Mouse (Mus musculus) olfactory bulb, adult 2 months (tissue): ENCODE data around the gene Oit3. TPM values are rescaled to one million over a fixed set of nuclear protein-coding genes. Genes with fewer than 3 reads are reported as not detected.
A peak's percentile ranks its signal among the peaks of the same experiment; 100 is the strongest.

Experiments
- H3K27ac ChIP-seq: fragments of 200-500 bp; 2 replicates; pipeline ENCODE4 v1.5.1; 2012; ENCODE audit warnings: low read depth, low read length; ENCODE audit not compliant: insufficient read depth
- H3K4me1 ChIP-seq: fragments of 200-500 bp; 2 replicates; pipeline ENCODE4 v1.6.1; 2012; ENCODE audit warnings: low read length; ENCODE audit not compliant: control insufficient read depth, insufficient read depth
- H3K4me3 ChIP-seq: fragments of 200-500 bp; 2 replicates; pipeline ENCODE4 v1.5.1; 2012; ENCODE audit warnings: mild to moderate bottlenecking, low read depth, low read length, moderate library complexity; ENCODE audit not compliant: insufficient read depth
- CTCF ChIP-seq: fragments of 200-500 bp; IDR thresholded peaks from 2 replicates; pipeline ENCODE4 v1.5.1; 2012; ENCODE audit warnings: low read depth, mild to moderate bottlenecking, low read length, moderate library complexity; ENCODE audit not compliant: insufficient read depth
- POLR2A ChIP-seq: fragments of 200-500 bp; IDR thresholded peaks from 2 replicates; pipeline ENCODE4 v1.6.1; 2012; ENCODE audit warnings: mild to moderate bottlenecking, low read depth, low read length, moderate library complexity; ENCODE audit not compliant: insufficient read depth
- WGBS: fragments of 180-500 bp; shearing (Covaris S2); methylation state at CpG from one replicate; pipeline ENCODE4 v1.1.7; 2018; 5-methylcytosine and 5-hydroxymethylcytosine counted together
- polyA plus RNA-seq: library from polyadenylated mRNA; stranded (reverse); fragments of >200 nt; gene quantifications from 2 replicates; pipeline ENCODE4 v1.2.4, GENCODE M21; 2012; ENCODE audit warnings: low replicate concordance; ENCODE audit not compliant: missing spikeins, insufficient read depth, insufficient read length

Oit3 gene
- polyA plus RNA-seq = not detected in 2 replicates

DNA sequence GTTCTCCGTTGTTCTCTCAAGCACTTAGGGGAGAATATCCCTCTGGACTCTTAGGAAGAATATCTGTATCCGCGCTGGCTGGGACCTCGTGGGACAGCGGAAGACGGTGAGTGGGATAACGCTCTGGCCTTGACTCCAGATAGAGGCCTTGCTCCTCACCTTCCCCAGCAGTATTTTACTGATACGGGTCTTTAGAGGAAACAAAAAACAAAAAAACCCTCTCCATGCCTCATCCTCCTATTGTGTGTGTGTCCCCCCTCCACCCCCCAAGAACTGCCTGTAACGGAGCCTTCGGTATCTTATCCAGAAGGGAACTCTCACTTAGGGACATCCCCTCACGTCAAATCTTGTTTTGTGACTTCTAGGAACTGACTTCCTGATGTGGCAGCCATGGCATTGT lies at the start of gene Oit3:
TSS of gene Oit3 (minus strand) at position 44 of the 400 bp plus-strand sequence.
- no peak for TF ChIP-seq CTCF
- no peak for TF ChIP-seq POLR2A
- Histone ChIP-seq H3K27ac (no peak within 1 kb of the TSS), H3K4me1 (no peaks in the 10 kb centered on the region), H3K4me3 (no peak within 1 kb of the TSS)
- WGBS = 87% methylated on average over 11 of the region's 11 CpGs

DNA sequence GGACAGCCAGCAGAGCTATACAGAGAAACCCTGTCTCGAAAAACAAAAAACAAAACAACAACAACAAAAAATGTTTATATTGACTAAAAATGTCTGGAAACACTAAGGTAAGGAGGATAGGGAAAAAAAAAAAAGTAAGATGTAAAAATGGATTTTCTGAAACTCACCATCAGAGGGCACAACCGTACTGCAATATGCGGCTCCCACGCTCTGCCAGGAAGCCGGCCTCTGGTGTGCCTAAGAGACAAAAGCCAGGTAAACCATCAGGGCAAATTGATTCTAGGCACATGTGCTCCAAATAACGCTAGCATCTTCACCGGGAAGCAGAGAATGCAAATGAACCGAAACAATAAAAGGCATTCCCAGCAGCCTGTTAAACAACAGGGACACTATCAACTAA lies 49.3 kb upstream of the Oit3 start:
- WGBS = 53% methylated on average over 8 of the region's 8 CpGs
- Histone ChIP-seq H3K4me3 (no peak overlapping the region), H3K27ac (no peak overlapping the region), H3K4me1 (no peaks in the 10 kb centered on the region)
- peak; percentile 35; the same call in 1 of the 2 replicates for TF ChIP-seq CTCF
- TF ChIP-seq POLR2A = no peak

DNA sequence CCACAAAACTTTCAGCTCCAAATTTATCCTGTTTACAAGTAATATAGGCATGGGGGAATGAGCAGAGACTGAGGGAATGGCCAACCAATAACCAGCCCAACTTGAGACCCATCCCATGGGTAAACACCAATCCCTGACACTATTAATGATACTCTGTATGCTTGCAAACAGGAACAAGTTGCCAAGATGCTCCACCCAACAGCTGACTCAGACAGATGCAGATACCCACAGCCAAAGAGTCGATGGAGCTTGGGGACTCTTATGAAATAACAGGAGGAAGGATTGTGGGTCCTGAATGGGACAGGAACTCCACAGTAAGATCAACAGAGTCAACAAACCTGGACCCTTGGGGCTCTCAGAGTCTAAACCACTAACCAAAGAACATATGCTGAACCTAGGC lies 47.8 kb upstream of the Oit3 start:
- Histone ChIP-seq H3K27ac (no peak overlapping the region), H3K4me1 (no peaks in the 10 kb centered on the region), H3K4me3 (no peak overlapping the region)
- WGBS = 42% methylated on average over 1 of the region's 1 CpGs
- TF ChIP-seq POLR2A (no peak), CTCF (no peak)

DNA sequence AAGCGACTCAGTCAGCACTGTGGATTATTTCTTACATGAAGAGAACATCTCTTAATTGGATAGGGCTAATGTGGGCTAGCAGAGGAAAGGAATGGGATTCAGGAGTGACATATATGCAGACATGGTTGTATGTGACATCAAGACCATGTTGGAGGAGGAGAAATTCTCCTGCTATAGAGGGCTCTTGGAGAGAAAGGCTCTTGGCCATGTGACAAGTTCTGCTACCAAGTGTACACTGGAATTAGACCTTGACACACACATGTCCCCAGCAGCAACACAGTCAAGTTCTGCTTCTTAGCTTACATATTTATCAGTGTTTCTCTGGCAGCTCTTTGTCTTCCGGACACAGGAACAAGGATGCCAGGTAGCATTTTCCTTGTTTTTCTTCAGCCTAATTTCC lies 45.8 kb upstream of the Oit3 start:
- H3K4me1 ChIP-seq = no peaks in the 10 kb centered on the region
- no peak overlapping the region for H3K4me3 ChIP-seq
- WGBS = 98% methylated on average over 2 of the region's 2 CpGs
- TF ChIP-seq CTCF (no peak), POLR2A (no peak)
- H3K27ac ChIP-seq = no peak overlapping the region

DNA sequence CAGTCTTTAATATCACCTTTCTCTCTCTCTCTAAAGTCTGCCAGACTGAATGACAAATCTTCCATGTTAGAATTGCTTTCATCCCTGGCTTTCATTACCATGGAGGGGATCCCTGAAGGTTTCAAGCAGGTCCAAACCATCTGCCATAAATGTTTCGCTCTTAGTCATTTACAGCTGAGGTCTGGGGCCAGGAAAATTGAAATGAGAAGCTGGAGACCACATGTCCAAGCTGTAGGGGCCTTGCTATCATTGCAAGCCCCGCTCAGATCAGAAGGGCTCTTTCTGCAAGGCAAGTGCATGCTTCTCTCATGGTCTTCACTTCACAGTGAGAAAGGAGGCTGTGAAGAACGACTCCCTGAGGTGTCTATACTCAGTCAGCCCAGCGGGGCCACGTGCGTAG lies 42.7 kb upstream of the Oit3 start:
- H3K4me3 ChIP-seq = no peak overlapping the region
- H3K27ac ChIP-seq = no peak overlapping the region
- no peaks in the 10 kb centered on the region; the same call in 1 of the 2 replicates for H3K4me1 ChIP-seq
- WGBS = 93% methylated on average over 6 of the region's 6 CpGs
- TF ChIP-seq CTCF (no peak), POLR2A (no peak)

DNA sequence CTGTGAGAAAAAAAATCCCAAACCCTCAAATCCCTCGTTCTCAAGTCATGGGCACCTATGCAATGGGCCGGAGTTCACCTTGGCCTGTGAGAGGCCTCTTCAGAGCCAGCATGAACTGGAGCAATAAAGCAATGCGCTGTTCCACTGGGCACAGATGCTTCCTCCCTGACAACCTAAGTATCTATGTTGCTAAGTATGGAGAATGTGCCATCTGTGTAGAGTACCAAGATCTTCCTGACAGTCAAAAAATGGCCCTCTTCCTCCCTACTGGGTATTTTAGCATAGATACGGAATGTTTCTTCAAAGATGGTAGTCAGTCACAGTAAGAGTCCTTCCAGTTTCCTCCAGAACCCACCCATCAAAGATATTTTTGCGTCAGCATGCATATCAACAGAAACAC lies 39.8 kb upstream of the Oit3 start:
- no peak overlapping the region for H3K27ac ChIP-seq
- 92% methylated on average over 5 of the region's 5 CpGs for WGBS
- H3K4me1 ChIP-seq = no peaks in the 10 kb centered on the region; the same call in 1 of the 2 replicates
- TF ChIP-seq CTCF (no peak), POLR2A (no peak)
- H3K4me3 ChIP-seq = no peak overlapping the region

DNA sequence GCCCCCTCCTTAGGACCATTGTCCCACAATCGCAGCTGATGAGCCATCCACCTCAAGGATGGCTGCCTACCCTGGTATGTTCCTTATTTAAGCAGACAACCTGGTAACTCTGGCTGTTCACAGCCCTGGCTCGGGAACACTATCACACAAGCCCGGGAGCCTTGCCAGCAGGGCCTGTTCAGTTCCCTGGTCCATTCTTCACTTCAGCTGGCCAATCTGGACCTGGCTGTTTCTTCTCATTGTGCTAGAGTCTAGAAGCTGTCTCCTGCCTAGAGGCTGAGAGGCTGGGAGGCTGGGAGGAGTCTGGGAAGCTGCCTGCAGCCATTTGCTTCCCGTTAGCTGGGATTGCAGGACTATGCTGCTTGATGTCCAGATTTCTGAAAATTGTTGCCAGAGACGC lies 28.9 kb upstream of the Oit3 start:
- no peak overlapping the region for H3K27ac ChIP-seq
- H3K4me1 ChIP-seq = peaks cover 13% of the 10 kb centered on the region
- TF ChIP-seq POLR2A = no peak
- TF ChIP-seq CTCF = no peak
- H3K4me3 ChIP-seq = no peak overlapping the region
- WGBS = 75% methylated on average over 5 of the region's 5 CpGs

DNA sequence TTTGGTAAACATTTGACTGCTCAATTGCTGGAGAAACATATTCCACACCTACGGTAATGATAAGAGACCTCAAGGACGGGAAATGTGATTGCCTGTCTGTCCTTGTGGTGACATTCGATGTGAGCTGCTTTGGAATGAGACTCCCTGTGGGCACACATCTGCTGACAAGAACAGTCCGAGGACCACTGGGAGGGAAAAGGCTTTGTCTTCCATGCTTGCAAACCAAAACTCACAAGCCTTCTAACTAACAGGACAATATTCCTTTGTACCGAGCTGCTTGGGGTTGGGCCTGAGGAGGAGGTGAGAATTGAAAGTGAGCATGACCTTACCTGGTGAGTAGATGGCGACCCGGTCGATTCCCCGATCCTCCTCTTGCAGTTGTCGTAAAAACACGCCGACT lies 25.7 kb upstream of the Oit3 start:
- 91% methylated on average over 12 of the region's 12 CpGs for WGBS
- H3K4me1 ChIP-seq = peaks cover 8% of the 10 kb centered on the region
- H3K4me3 ChIP-seq = no peak overlapping the region
- no peak overlapping the region for H3K27ac ChIP-seq
- TF ChIP-seq POLR2A (no peak), CTCF (no peak)

DNA sequence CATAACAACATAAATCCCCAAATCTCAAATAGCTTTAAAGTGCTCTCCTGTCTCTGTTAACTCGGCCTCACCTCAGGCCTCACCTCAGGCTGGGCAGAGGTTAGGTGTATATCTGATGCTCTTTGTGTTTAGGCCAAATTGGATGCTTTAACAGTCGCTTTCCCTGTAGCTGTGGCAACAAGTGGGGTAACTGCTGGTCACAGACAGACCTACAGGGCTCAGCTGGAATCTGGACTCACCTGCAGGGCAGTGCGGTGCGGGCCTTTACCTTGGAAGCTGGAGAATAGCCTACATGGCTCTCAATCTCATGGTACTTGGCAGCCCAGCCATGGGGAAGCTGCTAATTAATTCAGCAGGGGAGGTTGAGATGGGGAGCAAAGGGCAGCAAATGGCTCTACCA lies 25.0 kb upstream of the Oit3 start:
- peaks cover 3% of the 10 kb centered on the region for H3K4me1 ChIP-seq
- no peak overlapping the region for H3K27ac ChIP-seq
- WGBS = 88% methylated on average over 4 of the region's 4 CpGs
- TF ChIP-seq POLR2A (no peak), CTCF (no peak)
- no peak overlapping the region for H3K4me3 ChIP-seq

DNA sequence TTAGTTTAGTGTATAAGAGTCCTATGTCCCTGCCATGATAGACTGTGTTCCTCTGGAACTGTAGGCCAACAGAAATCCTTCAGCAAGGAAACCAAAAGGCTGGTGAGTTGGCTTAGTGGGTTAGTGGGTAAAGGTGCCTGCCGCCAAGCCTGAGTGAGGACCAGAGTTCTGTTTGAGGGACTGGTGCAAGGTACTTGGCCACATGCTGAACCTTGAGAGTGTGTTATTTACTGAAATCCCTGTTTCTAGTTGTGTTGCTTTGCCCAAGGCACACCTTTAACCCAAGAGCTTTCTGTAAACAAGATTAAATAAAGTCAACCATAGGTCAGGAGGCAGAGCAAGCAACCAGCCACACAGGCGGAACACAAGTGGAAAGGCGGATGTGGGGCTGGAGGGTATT lies 24.0 kb upstream of the Oit3 start:
- WGBS = 88% methylated on average over 3 of the region's 3 CpGs
- no peak for TF ChIP-seq CTCF
- no peak for TF ChIP-seq POLR2A
- no peak overlapping the region for H3K4me3 ChIP-seq

More for the DNA sequence above, 24.0 kb upstream of the Oit3 start:
- no peak overlapping the region for H3K27ac ChIP-seq
- H3K4me1 ChIP-seq = no peaks in the 10 kb centered on the region
